Mouse (Mus musculus): ENCODE data around the gene Jam2. TPM values are rescaled to one million over a fixed set of nuclear protein-coding genes. Genes with fewer than 3 reads are reported as not detected.

Gene Jam2
- polyA plus RNA-seq, 1 experiment: 2.3 TPM

DNA sequence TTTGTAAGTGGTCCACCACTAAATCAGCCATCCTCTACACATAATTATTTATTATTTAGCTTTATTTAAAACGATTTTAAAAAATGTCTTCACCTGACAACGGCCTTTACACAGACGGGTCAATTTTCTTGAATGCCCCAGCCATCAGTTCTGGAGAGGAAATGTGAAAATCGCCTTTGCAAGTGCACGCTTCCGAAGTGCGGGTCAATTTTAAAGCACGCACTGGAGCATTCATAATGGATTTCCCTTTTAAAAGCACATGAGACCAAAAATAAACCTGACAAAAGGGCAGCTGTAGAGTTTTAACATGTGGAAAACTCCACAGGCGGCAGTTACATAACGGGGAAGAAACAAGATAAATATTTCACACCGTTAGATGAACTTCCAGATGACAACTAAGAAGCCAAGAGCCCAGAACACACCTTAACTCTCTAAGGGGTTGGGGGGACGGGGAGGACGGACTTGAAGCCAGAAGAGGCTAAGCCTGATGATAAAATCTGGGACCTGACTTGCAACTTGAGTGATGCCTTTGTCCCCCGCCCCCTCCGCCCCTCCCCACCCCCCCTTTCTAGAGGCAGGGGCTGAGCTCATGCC lies 558 bp upstream of the Jam2 start:
- H3K4me3 ChIP-seq (ENCODE audit: extremely low read depth, insufficient read depth, insufficient read length): no peak overlapping the region; the same call in 1 of the 2 replicates
- no peak overlapping the region for H3K27ac ChIP-seq (ENCODE audit: insufficient read depth, low read length)

DNA sequence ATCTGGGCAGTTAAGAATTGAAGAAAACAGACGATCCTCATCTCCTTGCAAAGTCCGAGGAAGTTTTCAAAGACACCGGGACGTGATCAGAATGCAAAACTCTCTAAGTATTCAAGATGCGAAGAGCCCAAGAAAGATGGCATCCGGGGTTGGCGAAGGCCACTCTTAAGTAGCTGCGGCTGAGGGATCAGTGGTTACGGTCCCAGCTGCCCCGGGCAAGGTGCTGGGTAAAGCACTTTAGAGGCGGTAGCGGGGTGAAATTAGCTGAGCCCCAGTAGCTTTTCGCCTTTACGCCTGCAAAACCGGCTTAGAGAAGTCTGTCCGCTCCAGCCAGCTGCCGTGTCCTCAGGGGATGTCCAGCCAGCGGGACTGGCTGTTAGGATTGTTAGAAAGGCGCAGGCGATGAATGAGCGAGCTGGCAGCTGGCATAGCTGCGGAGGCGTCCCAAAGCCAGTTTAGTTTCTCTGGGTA lies 873 bp downstream of the Jam2 start:
- TF ChIP-seq CTCF (IDR thresholded peaks at IDR 0.05; ENCODE audit: extremely low read depth, insufficient read depth, insufficient read length, insufficient replicate concordance): no peak
- TF ChIP-seq POLR2A (IDR thresholded peaks at IDR 0.05; ENCODE audit: low read depth, low read length): no peak
- no peak for DNase-seq (ENCODE audit: low read depth in 1 of 2, low spot score in 2 of 2)
- H3K27ac ChIP-seq (ENCODE audit: insufficient read depth, low read length): no peak overlapping the region
- H3K27me3 ChIP-seq (ENCODE audit: control insufficient read depth, insufficient read depth, low read length): peaks cover 19% of the 10 kb centered on the region
- peak overlapping the region; percentile 47 for H3K4me3 ChIP-seq (ENCODE audit: extremely low read depth, insufficient read depth, insufficient read length)
- peaks cover 5% of the 10 kb centered on the region; the same call in 1 of the 2 replicates for H3K4me1 ChIP-seq (ENCODE audit: control insufficient read depth, insufficient read depth, insufficient read length)
- 3% methylated on average over 23 of the region's 23 CpGs for WGBS
- H3K36me3 ChIP-seq (ENCODE audit: control insufficient read depth, insufficient read depth, low read length): no peaks in the 10 kb centered on the region

More for the DNA sequence above, 558 bp upstream of the Jam2 start:
- 5% methylated on average over 15 of the region's 15 CpGs for WGBS
- Histone ChIP-seq H3K36me3 (ENCODE audit: control insufficient read depth, insufficient read depth, low read length) (no peaks in the 10 kb centered on the region), H3K4me1 (ENCODE audit: control insufficient read depth, insufficient read depth, insufficient read length) (peaks cover 5% of the 10 kb centered on the region; the same call in 1 of the 2 replicates), H3K27me3 (ENCODE audit: control insufficient read depth, insufficient read depth, low read length) (peaks cover 19% of the 10 kb centered on the region)
- TF ChIP-seq CTCF (IDR thresholded peaks at IDR 0.05; ENCODE audit: extremely low read depth, insufficient read depth, insufficient read length, insufficient replicate concordance) (no peak), POLR2A (IDR thresholded peaks at IDR 0.05; ENCODE audit: low read depth, low read length) (no peak)
- DNase-seq (ENCODE audit: low read depth in 1 of 2, low spot score in 2 of 2): no peak

DNA sequence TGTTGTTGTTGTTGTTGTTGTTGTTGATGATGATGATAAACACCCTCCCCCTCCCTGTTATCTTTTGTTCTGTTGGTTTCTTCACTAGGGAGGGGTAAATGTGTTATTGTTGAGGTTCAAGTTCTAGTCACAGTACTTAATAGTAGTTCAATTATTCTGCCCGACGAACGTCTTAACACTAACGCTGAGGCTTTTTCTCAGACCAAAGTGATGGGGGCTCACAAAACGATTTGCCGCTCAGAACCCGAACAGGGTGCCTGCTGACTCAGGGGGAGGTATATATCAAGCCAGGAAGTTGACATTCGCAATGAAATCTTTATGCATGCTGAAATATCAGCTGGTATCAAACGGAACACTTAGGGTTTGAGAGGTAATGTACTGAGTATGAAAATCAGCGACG lies 1.4 kb downstream of the Jam2 start:
- Histone ChIP-seq H3K4me3 (ENCODE audit: extremely low read depth, insufficient read depth, insufficient read length) (no peak overlapping the region), H3K4me1 (ENCODE audit: control insufficient read depth, insufficient read depth, insufficient read length) (peaks cover 5% of the 10 kb centered on the region; the same call in 1 of the 2 replicates), H3K27me3 (ENCODE audit: control insufficient read depth, insufficient read depth, low read length) (peaks cover 19% of the 10 kb centered on the region), H3K27ac (ENCODE audit: insufficient read depth, low read length) (no peak overlapping the region), H3K36me3 (ENCODE audit: control insufficient read depth, insufficient read depth, low read length) (no peaks in the 10 kb centered on the region)
- TF ChIP-seq POLR2A (IDR thresholded peaks at IDR 0.05; ENCODE audit: low read depth, low read length) (no peak), CTCF (IDR thresholded peaks at IDR 0.05; ENCODE audit: extremely low read depth, insufficient read depth, insufficient read length, insufficient replicate concordance) (no peak)
- no peak for DNase-seq (ENCODE audit: low read depth in 1 of 2, low spot score in 2 of 2)
- 52% methylated on average over 11 of the region's 11 CpGs for WGBS

DNA sequence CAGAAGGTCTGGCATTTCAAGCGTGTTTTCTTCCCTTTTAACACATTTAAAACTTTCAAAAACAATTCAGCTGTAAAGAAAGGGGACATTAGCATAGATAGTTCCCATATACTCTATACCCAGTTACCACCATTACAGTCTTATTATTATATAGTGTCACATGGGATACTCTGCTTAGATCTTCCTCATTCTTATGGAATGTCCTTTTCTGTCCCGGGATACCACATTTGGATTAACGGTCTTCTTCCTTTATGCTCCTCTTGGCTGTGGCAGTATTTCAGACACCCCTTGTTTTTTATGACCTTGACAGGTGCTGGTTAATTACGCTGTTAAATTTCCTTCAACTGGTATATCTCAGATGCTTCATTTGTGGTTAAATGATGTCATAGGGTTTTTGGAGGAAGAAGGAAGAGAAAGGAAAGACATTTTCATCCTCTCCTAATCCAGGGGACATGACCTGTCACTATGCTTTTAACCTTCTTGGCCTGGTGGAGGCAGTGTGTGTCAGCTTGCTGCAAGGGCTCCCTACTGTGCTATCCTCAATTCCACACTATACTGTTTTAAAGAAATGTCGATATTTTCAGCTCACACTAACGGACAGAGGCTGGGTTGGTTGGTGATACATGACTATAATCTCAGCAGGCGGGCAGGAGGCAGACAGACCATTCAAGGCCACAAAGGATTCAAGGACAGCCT lies 2.3 kb downstream of the Jam2 start:
- H3K36me3 ChIP-seq (ENCODE audit: control insufficient read depth, insufficient read depth, low read length): no peaks in the 10 kb centered on the region
- peaks cover 5% of the 10 kb centered on the region; the same call in 1 of the 2 replicates for H3K4me1 ChIP-seq (ENCODE audit: control insufficient read depth, insufficient read depth, insufficient read length)
- H3K27ac ChIP-seq (ENCODE audit: insufficient read depth, low read length): no peak overlapping the region
- no peak for TF ChIP-seq CTCF (IDR thresholded peaks at IDR 0.05; ENCODE audit: extremely low read depth, insufficient read depth, insufficient read length, insufficient replicate concordance)
- TF ChIP-seq POLR2A (IDR thresholded peaks at IDR 0.05; ENCODE audit: low read depth, low read length): no peak
- 45% methylated on average over 7 of the region's 7 CpGs for WGBS
- no peak for DNase-seq (ENCODE audit: low read depth in 1 of 2, low spot score in 2 of 2)
- peaks cover 19% of the 10 kb centered on the region for H3K27me3 ChIP-seq (ENCODE audit: control insufficient read depth, insufficient read depth, low read length)
- no peak overlapping the region for H3K4me3 ChIP-seq (ENCODE audit: extremely low read depth, insufficient read depth, insufficient read length)

DNA sequence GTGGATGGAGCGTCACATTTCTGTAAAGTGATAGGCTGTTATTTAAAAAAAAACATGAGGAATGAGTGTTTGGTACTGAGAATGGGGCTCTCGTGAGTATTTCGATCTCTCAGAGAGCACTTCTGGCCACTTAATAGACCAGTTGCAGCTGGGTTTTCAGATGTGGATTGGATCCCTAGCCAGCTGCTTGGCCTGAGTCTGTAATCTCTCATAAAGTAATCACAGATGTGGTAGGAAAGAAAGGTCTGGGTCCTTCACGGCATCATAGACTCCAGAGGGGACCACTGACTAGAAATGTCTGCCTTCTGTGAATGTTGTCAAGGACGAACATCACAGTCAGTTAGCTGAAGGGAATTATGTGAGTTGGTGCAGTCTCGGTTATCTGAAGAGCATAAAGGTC lies 4.5 kb downstream of the Jam2 start:
- Histone ChIP-seq H3K36me3 (ENCODE audit: control insufficient read depth, insufficient read depth, low read length) (no peaks in the 10 kb centered on the region), H3K4me3 (ENCODE audit: extremely low read depth, insufficient read depth, insufficient read length) (no peak overlapping the region), H3K27me3 (ENCODE audit: control insufficient read depth, insufficient read depth, low read length) (peaks cover 15% of the 10 kb centered on the region), H3K27ac (ENCODE audit: insufficient read depth, low read length) (no peak overlapping the region), H3K4me1 (ENCODE audit: control insufficient read depth, insufficient read depth, insufficient read length) (peaks cover 5% of the 10 kb centered on the region; the same call in 1 of the 2 replicates)
- DNase-seq (ENCODE audit: low read depth in 1 of 2, low spot score in 2 of 2): no peak
- TF ChIP-seq POLR2A (IDR thresholded peaks at IDR 0.05; ENCODE audit: low read depth, low read length): no peak
- TF ChIP-seq CTCF (IDR thresholded peaks at IDR 0.05; ENCODE audit: extremely low read depth, insufficient read depth, insufficient read length, insufficient replicate concordance): no peak
- 86% methylated on average over 6 of the region's 6 CpGs for WGBS

DNA sequence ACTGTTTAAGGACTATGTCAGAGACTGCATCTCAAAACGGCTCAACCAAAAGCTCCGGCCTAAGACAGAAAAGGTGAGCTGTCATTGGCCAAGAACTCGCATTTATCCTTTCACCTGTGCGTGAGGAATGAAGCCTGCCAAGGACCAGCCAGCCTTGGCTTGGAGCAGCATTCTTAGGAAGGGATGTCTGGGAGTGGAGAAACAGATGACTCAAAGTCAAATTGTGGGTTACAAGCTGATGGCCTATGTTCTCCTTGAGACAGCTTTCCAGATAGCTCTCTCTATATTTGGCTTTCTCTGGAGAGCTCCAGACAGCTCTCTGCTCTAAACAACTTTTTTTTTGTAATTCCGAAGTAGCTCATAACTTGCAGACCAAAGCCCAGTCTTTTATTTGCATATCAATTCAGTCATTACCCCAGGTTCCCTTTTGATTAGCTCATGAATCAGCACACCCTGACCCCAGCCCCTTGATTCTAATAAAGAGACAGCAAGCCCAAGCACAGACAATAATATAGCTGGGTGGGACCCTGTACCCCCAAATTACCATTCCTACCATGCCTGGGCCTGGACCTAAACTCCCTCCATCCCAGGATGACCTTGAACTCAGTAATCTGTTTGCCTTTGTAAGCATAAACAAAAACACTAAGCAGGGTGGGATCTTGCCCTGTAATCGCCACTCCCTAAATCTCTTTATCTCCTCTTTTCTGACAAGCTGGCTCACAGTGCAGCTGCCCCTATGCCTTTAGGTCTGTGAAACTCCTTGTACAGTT lies 5.1 kb downstream of the Jam2 start:
- H3K27ac ChIP-seq (ENCODE audit: insufficient read depth, low read length): no peak overlapping the region
- no peak for TF ChIP-seq CTCF (IDR thresholded peaks at IDR 0.05; ENCODE audit: extremely low read depth, insufficient read depth, insufficient read length, insufficient replicate concordance)
- no peak for TF ChIP-seq POLR2A (IDR thresholded peaks at IDR 0.05; ENCODE audit: low read depth, low read length)
- H3K36me3 ChIP-seq (ENCODE audit: control insufficient read depth, insufficient read depth, low read length): no peaks in the 10 kb centered on the region
- no peak overlapping the region for H3K4me3 ChIP-seq (ENCODE audit: extremely low read depth, insufficient read depth, insufficient read length)
- no peak for DNase-seq (ENCODE audit: low read depth in 1 of 2, low spot score in 2 of 2)
- WGBS: 95% methylated on average over 6 of the region's 6 CpGs
- H3K4me1 ChIP-seq (ENCODE audit: control insufficient read depth, insufficient read depth, insufficient read length): peaks cover 3% of the 10 kb centered on the region; the same call in 1 of the 2 replicates
- H3K27me3 ChIP-seq (ENCODE audit: control insufficient read depth, insufficient read depth, low read length): peaks cover 9% of the 10 kb centered on the region

Data from spleen, adult 2 months (tissue).